Mouse (Mus musculus) MEL-GATA-1-ER (cell line): ENCODE data around the gene Fkbp5.

ENCODE experiments used
- DNase-seq: peaks from one replicate; pipeline ENCODE4 v3.0.0-alpha.2; 2012; ENCODE audit warnings: low read depth; ENCODE audit errors: extremely low read depth

Fkbp5 gene

GRCm38 (mm10) chr17:28349264-28349880 is 168.0 kb downstream of the Fkbp5 start:
- no peak for DNase-seq
